Mouse (Mus musculus): ENCODE data around the gene Nprl2.

The Nprl2 gene

GRCm38 (mm10) chr9:107541474-107542351, at the start of gene Nprl2, which contains the start of gene Cyb561d2:
Gene Nprl2 (plus strand): TSS chr9:107542226.
Gene Cyb561d2 (minus strand): TSS chr9:107542193.
- peak; percentile 97 to 98 for DNase-seq

- DNase-seq, result no peak
These were observed 48.5 kb upstream of the Nprl2 start for GRCm38 (mm10) chr9:107493511-107493910.

DNA sequence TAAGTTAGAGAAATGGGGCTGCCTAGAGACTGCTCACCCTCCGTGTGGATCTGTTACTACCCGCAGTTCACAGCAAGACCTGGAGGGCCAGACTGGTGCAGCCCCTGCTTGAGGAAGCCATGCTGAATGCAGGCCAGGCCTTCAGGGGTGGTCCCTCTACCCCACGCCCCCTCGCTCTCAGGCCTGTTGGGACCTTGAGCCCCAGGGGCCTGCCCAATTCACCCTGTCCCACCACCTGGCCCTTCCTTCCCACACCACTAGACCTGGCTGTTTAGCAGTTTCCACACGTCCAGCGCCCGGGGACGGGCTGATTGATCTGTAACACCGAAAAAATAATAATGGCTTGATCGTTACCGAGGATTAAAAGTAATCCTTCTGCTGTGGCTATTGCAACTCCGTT, 47.8 kb upstream of the Nprl2 start:
- no peak for DNase-seq

GRCm38 (mm10) chr9:107496359-107496758, 45.7 kb upstream of the Nprl2 start:
- DNase-seq, result no peak

- DNase-seq, result no peak
These were observed 41.2 kb upstream of the Nprl2 start for GRCm38 (mm10) chr9:107500708-107501286.

GRCm38 (mm10) chr9:107502131-107502846, 39.7 kb upstream of the Nprl2 start:
- peak; percentile 64 to 77 for DNase-seq

- peak; percentile 73 to 79 for DNase-seq
These were observed 37.1 kb upstream of the Nprl2 start for GRCm38 (mm10) chr9:107504662-107505537.

- peak; percentile 73 to 76 for DNase-seq
These were observed 33.8 kb upstream of the Nprl2 start for GRCm38 (mm10) chr9:107508266-107508665.

GRCm38 (mm10) chr9:107510384-107511100, 31.5 kb upstream of the Nprl2 start:
- peak; percentile 57 to 61 for DNase-seq

GRCm38 (mm10) chr9:107511436-107511835, 30.6 kb upstream of the Nprl2 start:
- DNase-seq, result no peak

- DNase-seq, result peak; percentile 59 to 66
These were observed 29.7 kb upstream of the Nprl2 start for GRCm38 (mm10) chr9:107512326-107512725.

- peak; percentile 96 to 98 for DNase-seq
These were observed 27.6 kb upstream of the Nprl2 start for GRCm38 (mm10) chr9:107514303-107514955.

GRCm38 (mm10) chr9:107520331-107520730, 21.7 kb upstream of the Nprl2 start:
- no peak for DNase-seq

DNA sequence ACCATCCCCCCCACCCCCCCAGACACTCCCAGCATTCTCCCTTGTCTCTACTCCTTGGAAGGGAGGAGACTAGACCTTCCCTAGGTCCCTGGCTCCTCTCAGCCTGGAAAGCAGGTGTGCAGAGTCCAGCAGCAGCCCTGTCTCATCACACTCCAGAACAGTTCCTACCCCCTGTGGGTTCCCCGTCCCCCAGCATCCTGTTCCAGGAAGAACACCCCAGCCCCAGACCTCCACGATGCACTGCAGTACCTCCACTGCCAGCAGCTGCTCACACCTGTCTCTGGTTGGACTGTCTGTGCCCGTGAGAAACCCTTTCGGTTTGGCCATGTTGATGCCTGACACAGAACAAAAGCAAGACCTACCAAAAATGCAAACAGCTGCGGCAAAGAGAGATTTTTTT, 20.8 kb upstream of the Nprl2 start:
- DNase-seq, result no peak

DNA sequence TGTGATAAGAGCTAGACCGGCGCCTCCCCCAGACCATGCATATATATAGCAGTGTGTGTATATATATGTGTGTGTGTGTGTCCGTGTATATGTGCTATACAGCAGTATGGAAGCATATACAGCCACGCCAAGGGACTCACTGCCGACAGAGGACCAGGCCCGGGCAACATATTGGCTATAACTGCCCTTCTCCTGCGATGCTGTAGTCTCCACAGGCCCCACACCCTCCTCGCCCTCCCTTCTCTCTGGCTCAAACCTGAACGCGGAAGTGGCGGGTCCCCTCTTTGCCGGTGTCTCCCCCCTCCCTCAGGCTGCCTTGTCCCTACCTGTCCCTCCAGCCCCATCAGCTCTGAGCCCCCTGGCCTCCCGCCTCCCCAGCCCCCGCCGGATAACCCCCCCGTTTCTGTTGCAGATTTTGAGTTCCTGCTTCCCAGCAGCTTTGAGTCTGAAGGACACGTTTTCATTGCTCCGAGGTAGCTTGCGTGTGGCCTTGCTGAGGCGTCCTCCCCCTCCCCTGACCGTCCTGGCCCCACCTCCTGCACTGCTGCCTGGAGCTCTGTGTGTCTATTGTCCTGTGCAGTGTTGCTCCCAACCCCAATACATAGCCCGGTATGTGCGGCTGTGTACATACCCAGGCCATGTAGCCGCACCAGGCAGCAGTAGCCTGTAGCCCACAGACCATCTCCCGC, 20.2 kb upstream of the Nprl2 start:
- no peak for DNase-seq

DNA sequence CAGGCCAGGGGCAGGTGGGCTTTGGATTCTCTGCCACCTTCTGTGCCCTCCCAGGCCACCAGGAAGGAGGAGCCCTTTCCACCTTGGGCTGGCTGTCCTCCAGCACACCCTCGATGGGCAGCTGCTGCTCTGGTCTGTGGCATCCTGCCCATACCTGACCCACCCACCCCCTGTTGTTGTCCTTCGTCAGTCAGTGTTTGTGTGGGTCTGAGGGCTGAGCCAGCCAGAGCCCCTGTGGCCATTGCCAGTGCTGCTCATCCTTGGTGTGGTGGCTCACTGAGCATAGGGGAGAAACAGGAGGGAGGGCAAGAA, 19.7 kb upstream of the Nprl2 start:
- peak; percentile 40 to 49 for DNase-seq

DNA sequence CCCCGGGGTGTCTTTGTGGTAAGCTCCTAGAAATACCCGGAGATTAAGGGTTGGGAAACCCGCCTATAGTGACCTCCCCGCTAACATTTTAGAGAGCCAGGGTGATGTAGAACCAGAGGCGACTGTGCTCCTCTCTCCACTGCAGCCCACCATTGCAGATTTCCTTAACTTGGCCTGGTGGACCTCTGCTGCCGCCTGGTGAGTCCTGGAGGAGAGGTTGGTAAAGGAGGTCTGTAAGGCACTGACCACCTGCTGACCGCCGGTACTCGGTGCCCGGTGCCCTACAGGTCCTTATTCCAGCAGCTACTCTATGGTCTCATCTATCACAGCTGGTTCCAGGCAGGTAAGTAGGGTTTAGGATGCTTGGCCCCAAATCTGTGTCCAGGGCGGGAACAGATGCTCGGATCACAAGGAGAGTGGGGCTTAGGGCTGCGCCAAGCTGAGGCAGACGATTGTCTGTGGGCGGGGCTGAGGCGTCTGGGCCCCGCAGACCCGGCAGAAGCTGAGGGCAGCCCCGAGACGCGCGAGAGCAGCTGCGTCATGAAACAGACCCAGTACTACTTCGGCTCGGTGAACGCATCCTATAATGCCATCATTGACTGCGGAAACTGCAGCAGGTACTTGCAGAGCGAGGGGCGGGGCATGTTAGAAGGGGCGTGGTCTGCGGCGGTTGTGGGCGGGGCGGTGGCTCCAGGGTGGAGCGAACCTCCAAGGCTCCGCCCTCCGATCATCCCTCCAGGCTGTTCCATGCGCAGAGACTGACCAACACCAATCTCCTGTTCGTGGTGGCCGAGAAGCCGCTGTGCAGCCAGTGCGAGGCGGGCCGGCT, 15.6 kb upstream of the Nprl2 start:
- peak; percentile 83 to 84 for DNase-seq

DNA sequence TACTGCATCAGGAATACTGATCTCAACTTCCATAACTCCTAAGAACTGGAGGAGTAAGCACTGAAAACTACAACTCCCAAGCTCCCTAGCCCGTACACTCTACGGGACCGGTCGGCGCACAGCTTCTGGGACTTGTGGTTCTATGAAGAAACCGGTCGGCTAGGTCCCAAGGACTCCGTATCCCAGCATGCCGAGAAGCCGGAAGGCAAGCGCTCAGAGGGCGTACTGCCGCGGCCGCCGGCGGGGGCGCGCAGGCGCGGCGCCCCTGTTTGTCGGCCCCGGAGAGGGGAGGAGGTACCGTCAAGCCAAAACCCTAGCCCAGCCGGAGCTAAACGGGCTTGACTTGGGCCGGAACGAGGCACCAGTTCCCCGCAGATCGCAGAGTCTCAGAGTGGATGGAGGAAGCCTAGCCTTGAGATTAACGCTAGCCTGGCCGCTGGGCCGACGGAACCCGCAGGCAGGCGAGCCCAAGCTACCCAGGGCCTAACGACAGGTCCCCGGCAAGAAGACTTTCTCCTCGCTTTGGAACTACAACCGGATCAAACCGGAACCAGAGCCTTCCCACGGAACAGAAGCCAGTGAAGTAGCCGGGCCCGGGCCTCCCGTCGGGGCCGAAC, 8.1 kb upstream of the Nprl2 start, which contains the start of gene Tmem115:
Tmem115 (plus strand) TSS at position 155 of the 617 bp plus-strand sequence.
- DNase-seq, result peak; percentile 93 to 95

All from cerebellum, postnatal 10 days (tissue).